Mouse (Mus musculus) right cerebral cortex, postnatal 25 days (tissue): ENCODE results near the gene Lefty2.
"Not testable (repeated sequence)": the region's sequence is repeated elsewhere in the genome, so short reads cannot be mapped to it uniquely, and the experiment has no call there.

Experiments used
- DNase-seq: peaks from one replicate; pipeline ENCODE4 v3.0.0; 2022

Lefty2 gene

GRCm38 (mm10) chr1:180936610-180937398, 43.9 kb downstream of the Lefty2 start:
- not testable (repeated sequence) for DNase-seq

- not testable (repeated sequence) for DNase-seq
These were observed 44.7 kb downstream of the Lefty2 start for GRCm38 (mm10) chr1:180937631-180938030.

- DNase-seq = not testable (repeated sequence)
These were observed 45.9 kb downstream of the Lefty2 start for GRCm38 (mm10) chr1:180938781-180939180.

DNA sequence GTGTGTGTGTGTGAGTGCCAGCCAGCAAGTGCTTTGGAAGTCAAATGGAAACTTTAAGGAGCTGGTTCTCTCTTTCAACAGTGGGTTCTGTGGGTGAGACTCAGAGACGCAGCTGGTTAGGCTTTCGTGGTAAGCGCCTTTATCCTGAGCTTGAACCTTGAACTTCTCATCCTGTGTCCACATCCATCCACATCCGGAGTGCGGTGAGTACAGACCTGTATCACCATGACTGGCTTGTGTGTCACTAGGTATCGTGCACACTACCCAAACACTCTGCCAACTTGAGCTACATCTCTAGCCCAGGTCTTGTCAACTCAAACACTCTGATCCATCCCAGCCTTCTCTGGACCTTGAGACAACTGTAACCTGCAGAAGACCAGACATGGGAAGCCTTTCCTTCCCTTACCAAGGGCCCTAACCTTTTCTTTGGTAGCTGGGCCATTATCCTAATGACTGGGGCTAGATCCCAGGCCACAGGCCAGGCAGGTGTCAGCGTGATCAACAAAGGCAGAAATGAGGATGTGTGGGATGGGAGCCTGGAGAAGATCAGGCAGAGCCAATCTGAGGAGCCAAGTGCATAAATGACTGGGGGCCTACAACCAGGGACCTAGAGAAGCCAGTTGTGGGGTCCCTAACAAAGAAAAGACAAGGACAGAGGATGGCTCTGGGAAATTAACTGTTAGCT, 48.0 kb downstream of the Lefty2 start:
- DNase-seq = no peak

DNA sequence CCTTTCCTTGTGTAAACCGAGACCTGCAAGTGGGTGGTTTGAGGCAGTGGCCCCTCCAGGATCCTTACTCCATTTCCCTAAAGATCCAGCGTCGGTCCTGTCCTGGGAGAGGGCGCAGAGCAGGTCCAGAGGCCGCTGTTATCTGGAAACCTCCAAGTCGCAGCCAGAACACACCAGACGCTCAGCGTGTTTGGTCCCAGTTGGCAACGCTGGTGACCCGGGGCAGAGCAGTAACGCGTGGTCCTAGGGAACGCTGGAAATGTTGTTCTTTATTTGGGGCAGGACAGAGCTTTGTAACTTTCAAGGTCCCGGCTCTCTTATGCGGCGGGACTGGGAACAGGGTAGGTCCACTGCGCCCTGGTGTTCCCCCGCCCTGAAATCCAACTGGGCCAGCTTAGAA, 48.8 kb downstream of the Lefty2 start:
- no peak for DNase-seq

DNA sequence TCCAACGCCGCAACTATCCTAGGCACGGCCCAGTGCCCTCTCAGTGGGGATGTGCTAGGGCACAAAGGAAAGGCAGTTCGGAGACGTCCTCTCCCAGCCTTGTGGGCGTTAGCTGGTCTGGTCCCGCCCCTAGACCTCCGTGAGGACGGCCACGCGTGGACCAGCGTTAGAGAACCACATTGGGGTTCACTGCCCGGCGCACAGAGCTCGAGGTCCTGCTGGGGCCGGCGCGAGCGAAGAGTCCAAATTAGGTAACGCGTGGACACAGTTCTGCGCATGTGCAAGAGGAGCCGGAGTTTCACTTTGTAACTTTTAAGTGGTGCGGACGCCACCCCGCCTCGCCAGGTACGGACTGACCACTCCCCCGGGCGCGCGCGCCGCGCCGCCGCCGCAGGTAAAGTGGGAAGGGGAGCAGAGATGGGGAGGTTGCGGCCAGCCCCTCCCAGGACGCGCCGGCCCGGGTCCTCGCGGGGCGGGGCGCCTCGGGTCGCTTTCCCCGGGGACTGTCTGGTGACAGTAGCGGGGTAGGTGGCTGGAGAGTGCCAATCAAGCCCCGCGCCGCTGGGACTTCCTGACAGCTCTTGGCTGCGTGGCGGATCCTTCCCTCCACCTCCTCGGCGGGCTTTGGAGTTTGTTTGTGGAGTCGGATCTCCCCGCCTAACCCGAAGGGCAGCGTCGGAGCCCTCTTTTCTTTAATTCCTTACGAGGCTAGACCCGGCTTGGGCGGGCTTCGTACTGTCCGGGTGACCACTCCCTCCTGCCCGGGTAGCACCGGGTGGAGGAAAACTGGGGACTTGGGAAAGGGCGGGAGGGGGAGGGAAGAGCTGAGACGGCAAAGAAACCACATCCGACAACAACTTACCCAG, 49.5 kb downstream of the Lefty2 start, which contains the start of gene Tmem63a:
Tmem63a (plus strand) TSS at position 179 of the 866 bp plus-strand sequence.
- DNase-seq = no peak

DNA sequence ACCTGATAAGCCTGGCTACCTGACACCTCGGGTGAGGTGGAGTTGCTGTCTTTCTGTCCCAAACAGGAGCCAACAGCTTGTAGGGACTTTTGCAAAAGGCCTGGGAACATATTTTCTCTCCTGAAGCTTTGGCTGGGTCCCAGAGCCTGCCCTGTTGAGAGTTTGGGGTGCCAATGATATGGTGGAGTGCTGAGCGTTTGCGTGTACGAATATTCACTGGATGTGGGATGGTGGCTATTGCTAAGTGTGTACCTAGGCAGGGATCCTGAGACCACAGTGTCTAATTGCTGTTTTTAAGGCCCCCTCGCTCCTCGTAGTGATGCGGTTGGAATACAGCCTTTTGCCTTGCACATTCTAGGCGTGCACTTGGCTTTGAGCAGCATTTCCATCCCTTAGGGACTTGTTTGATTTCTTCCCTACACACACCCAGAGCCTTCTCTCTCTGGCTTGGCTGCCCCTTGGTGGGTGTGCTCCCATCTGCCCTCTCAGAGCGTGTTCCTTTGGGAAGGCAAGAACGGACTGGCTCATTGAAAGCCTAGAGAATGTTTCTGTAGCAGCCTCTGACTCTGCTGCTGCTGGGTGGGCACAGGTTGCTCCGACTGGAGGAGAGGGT, 50.2 kb downstream of the Lefty2 start:
- DNase-seq = no peak

GRCm38 (mm10) chr1:180943896-180944295, 51.0 kb downstream of the Lefty2 start:
- DNase-seq = no peak

GRCm38 (mm10) chr1:180944553-180944952, 51.6 kb downstream of the Lefty2 start:
- no peak for DNase-seq

DNA sequence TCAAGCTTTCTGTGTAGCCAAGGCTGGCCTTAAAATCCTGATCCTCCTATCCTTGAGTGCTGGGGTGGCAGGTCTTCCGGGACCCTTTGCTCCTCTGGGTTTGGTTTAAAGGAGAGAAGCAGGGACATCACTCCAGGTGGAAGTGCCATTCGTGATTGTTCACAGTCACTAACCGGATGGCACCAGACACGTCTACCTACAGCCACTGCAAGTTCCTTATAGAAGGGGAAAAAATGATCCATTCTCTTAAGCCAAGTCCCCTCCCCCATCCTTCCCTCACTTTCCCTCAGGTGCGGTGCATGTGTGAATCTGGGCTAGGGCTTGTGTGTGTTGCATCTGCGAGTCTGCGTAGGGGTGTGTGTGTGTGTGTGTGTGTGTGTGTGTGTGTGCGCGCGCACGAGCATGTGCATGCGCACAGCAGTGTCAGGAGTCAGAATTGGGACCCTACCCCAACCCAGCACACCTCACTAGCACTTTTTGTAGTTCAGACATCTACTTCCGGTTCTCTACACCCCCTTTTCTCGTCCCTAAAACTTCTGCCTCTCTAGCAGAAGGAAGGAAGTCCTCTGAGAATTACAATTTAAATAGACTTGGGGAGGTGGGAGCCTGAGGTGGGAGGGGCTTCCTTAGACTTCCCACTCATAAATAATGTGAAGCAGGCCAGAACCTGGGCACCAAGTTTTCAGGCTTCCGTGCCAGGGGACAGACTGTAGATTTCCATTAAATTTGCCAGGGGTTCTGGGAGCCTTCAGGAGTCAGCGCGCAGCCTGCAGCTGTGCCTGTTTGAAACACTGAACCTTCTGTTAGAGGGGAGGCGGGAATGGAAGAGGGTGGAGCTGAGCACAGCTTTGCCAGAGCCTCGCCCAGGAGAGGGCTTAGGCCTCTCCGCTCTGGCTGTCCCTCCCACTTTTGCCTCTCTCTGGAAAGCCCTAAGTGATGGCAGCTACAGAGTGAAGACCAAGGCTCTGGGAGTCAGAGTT, 52.4 kb downstream of the Lefty2 start:
- no peak for DNase-seq

- no peak for DNase-seq
These were observed 53.5 kb downstream of the Lefty2 start for GRCm38 (mm10) chr1:180946448-180946847.
